Mouse (Mus musculus): ENCODE measurements at regions not wholly inside any gene's neighbourhood (a gene's known extent, or its start where the extent isn't known, plus 50 kb on each side); places are given as distances from the start of the nearest gene placed in this dataset.
A peak's percentile ranks its signal among the peaks of the same experiment; 100 is the strongest.

GRCm38 (mm10) chr4:131493726-131494125 lies 344.4 kb downstream of the Ptpru start:
- DNase-seq: no peak

- DNase-seq: no peak
Observed at GRCm38 (mm10) chr4:131496900-131497299, 341.2 kb downstream of the Ptpru start.

GRCm38 (mm10) chr4:131500928-131501650 lies 337.0 kb downstream of the Ptpru start:
- DNase-seq: no peak

GRCm38 (mm10) chr4:131508154-131508553 lies 329.9 kb downstream of the Ptpru start:
- no peak for DNase-seq

GRCm38 (mm10) chr4:131511586-131511985 lies 326.5 kb downstream of the Ptpru start:
- DNase-seq: no peak

- DNase-seq: no peak
Observed at GRCm38 (mm10) chr4:131512768-131513167, 325.3 kb downstream of the Ptpru start.

- no peak for DNase-seq
Observed at GRCm38 (mm10) chr4:131520636-131521306, 317.3 kb downstream of the Ptpru start.

- no peak for DNase-seq
Observed at GRCm38 (mm10) chr4:131521307-131521651, 316.8 kb downstream of the Ptpru start.

GRCm38 (mm10) chr4:131525236-131525635 lies 312.9 kb downstream of the Ptpru start:
- no peak for DNase-seq

GRCm38 (mm10) chr4:131530491-131530890 lies 307.6 kb downstream of the Ptpru start:
- no peak for DNase-seq

- DNase-seq: peak; percentile 30
Observed at GRCm38 (mm10) chr4:131531003-131531402, 307.1 kb downstream of the Ptpru start.

- no peak for DNase-seq
Observed at GRCm38 (mm10) chr4:131534831-131535230, 303.3 kb downstream of the Ptpru start.

GRCm38 (mm10) chr4:131538237-131538636 lies 299.9 kb downstream of the Ptpru start:
- DNase-seq: no peak

GRCm38 (mm10) chr4:131546422-131547200 lies 291.5 kb downstream of the Ptpru start:
- no peak for DNase-seq

- no peak for DNase-seq
Observed at GRCm38 (mm10) chr4:131549581-131549980, 288.5 kb downstream of the Ptpru start.

GRCm38 (mm10) chr4:131558513-131558912 lies 279.6 kb downstream of the Ptpru start:
- DNase-seq: no peak

- peak; percentile 30 for DNase-seq
Observed at GRCm38 (mm10) chr4:131563851-131564250, 274.2 kb downstream of the Ptpru start.

GRCm38 (mm10) chr4:131565203-131565602 lies 272.9 kb downstream of the Ptpru start:
- DNase-seq: no peak

- no peak for DNase-seq
Observed at GRCm38 (mm10) chr4:131567241-131567640, 270.8 kb downstream of the Ptpru start.

GRCm38 (mm10) chr4:131569156-131569555 lies 268.9 kb downstream of the Ptpru start:
- peak; percentile 25 for DNase-seq

- DNase-seq: no peak
Observed at GRCm38 (mm10) chr4:131577571-131577970, 260.5 kb downstream of the Ptpru start.

GRCm38 (mm10) chr4:131585946-131586345 lies 252.1 kb downstream of the Ptpru start:
- no peak for DNase-seq

- DNase-seq: no peak
Observed at GRCm38 (mm10) chr4:131587536-131587935, 250.6 kb downstream of the Ptpru start.

Data from adrenal gland, adult 2 months (tissue).